Mouse (Mus musculus): ENCODE results near the gene D130052B06Rik. TPM values are rescaled to one million over a fixed set of nuclear protein-coding genes. Genes with fewer than 3 reads are reported as not detected.

D130052B06Rik gene
- total RNA-seq, 2 experiments from 2014 or later, result not detected

DNA sequence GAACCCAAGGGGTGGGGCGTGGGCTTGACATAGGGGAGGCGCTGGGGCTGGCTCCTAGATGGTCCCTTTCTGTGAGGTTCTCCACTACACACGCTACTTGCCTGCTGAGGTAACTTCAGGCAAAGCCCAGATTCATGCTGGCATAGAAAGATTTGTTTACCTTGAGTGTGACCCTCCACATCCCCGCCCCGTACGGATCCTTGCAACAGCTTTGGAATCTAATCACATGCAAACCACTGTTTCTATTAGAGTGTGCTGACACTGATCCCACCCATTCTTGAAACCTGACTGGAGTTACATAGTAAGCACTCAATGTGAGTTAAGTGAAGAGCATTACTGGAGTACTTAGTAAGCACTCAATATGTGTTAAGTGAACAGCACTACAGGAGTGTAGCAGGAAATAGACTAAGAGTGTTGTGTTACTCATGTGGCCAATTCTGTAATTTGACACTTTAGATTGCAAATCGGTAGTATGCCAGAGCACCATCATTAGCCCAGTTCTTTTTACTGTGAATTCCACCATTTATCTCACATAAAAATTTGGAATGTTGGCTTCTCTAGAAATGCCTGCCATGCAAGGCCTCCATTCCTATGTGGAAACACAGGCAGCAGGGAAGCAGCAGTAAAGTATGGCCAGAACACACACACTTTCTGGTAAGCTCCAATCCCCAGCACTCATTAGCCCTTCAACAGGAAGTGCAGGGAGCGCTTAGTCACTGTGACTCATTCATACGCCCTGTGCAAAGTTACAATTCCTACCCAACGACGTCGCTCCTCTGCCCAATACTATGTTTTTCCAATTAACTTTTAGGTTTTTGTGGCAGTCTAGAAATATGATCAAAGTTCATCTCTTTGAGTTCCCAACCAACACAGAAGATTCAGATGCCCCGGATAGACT is 61.2 kb downstream of the D130052B06Rik start:
- ATAC-seq (replicated peaks; ENCODE audit: low FRiP score, poor library complexity, severe bottlenecking), result no peak

GRCm38 (mm10) chr11:33663599-33663998 is 64.5 kb downstream of the D130052B06Rik start:
- ATAC-seq (replicated peaks; ENCODE audit: low FRiP score, poor library complexity, severe bottlenecking), result no peak

DNA sequence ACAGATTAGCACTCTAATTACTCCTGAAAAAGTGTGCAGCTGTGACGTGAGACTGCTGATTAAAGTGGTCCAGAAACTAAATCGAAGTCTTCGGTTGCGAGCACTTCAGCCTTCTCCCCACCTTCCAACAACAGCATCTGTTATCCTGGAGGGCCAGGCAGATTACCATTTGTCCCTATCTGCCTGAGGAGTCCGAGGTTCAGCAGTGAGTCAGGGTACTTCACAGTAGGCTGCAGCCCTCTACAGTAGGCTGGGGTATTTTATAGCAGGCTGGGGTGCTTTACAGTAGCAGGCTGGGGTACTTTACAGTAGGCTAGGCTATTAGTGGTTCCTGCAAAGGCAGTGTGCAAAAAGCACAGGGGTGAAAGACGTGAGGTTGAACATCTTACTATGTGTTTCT is 69.3 kb downstream of the D130052B06Rik start:
- ATAC-seq (replicated peaks; ENCODE audit: low FRiP score, poor library complexity, severe bottlenecking), result no peak

DNA sequence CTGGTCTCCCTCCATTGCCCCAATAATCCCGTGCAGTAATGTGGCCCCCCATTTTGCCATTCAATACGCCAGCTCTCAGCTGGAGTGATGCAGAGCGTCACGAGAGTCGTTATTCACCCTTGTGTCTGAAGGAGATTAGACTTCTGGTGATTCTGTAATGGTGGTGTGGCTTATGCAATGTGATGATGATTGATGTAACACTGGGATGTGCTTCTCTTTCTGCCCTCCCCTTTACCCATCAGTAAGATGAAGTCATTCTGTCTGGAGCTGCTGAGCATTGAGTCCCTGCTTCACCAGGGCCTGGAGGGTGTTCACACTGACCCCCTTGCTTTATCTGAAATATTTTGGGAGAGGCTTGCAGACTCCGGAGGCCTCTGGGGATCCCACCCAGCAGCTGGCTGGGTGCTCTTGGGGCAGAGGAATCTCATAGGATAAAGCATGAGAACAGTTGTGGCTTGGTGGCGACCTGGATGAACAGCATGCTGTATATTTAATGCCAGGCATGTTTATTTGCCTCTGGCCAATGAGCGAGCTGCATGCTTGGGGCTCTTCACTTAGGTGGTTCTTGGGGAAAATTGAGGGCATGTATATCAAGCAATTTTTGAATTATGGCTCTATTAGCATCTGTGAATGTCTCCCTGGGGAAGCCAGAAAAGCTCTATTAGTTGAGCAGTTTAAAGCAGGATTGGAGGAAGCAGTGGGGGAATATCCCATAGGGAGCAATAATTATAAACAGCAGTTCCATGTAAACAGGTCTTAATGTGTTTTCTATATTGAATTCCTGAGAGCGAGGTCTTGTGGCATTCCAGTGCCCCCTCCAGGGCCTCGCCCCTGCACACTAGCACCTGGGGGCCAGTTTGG is 71.2 kb downstream of the D130052B06Rik start:
- no peak for ATAC-seq (replicated peaks; ENCODE audit: low FRiP score, poor library complexity, severe bottlenecking)

Other genes starting within 250 kb of the D130052B06Rik start
- gene Ranbp17, start 85.6 kb upstream of the D130052B06Rik start, total RNA-seq (2015; ENCODE audit: low replicate concordance), result 7.1 TPM in 1 of 2 replicates, not detected in the other
- gene Ranbp17, start 85.6 kb upstream of the D130052B06Rik start, total RNA-seq (2017; ENCODE audit: low replicate concordance), result 1.5 and 2.4 TPM in 2 replicates
- not detected in 2 replicates for gene Gabrp, start 20.3 kb upstream of the D130052B06Rik start, total RNA-seq (2015; ENCODE audit: low replicate concordance)
- not detected in 2 replicates for gene Gabrp, start 20.3 kb upstream of the D130052B06Rik start, total RNA-seq (2017; ENCODE audit: low replicate concordance)